In the genomic region with DNA sequence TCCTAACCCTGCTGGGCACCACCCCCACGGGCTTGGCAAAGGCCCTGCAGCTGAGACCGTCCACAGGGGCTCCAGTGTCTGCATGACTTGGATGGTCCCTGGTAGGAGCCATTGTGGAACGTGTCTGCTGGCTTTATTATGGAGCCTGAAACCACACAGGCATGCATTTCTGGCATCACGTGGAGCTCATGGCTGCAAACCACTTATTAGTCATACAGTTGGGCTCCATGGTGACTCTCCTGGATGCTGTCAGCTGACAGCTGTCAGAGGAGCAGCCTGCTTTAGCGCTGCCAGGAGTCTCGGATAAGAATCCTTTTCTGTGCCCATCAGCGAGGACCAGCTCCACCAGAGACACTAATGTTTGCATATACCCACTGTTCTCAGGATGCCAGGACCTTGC, we compare ENCODE assay signal across 10 mouse cellular contexts. TPM values are rescaled to one million over a fixed set of nuclear protein-coding genes. Genes with fewer than 3 reads are reported as not detected.
DNase-seq lines count a peak whose midpoint lies in the region; ATAC-seq and TF ChIP-seq lines count a peak whose summit lies in the region.
"Had no signal": no experiment of that assay in that cellular context is flagged by ENCODE, and none has a peak within 500 bp of the region (broad histone marks: within the 10 kb centered on the region; RNA-seq: fewer than 3 reads in every experiment).

No protein-coding gene starts in this region.

- H3K4me3 ChIP-seq in hindbrain, postnatal 0 days (ENCODE audit: low read length), result no peak overlapping the region
- no peak overlapping the region for H3K4me3 ChIP-seq in hindbrain, embryonic 13.5 days
- H3K4me3 ChIP-seq in forebrain, embryonic 14.5 days (ENCODE audit: low read depth, low read length), result no peak overlapping the region
- H3K4me3 ChIP-seq in midbrain, embryonic 14.5 days (replicated peaks; ENCODE audit: low read depth, low read length), result no peak overlapping the region
- H3K4me3 ChIP-seq: hindbrain, embryonic 15.5 days; limb, embryonic 10.5 days had no signal

- intact Hi-C loops in heart, postnatal 36 days (cut with DNase I), result no loop called here

- ATAC-seq in hindbrain, postnatal 0 days, result peak; percentile 36
- no peak for ATAC-seq in hindbrain, embryonic 13.5 days (ENCODE audit: low FRiP score)
- ATAC-seq in forebrain, embryonic 14.5 days, result no peak
- no peak for ATAC-seq in midbrain, embryonic 14.5 days (ENCODE audit: low FRiP score, low TSS enrichment)
- ATAC-seq: lung, postnatal 0 days had no signal

- no peak overlapping the region for H3K4me2 ChIP-seq in hindbrain, postnatal 0 days (ENCODE audit: low read depth, low read length)
- H3K4me2 ChIP-seq in hindbrain, embryonic 13.5 days, result no peak overlapping the region
- H3K4me2 ChIP-seq in forebrain, embryonic 14.5 days (ENCODE audit: low read length), result no peak overlapping the region
- H3K4me2 ChIP-seq in midbrain, embryonic 14.5 days (ENCODE audit: low read length), result no peak overlapping the region
- H3K4me2 ChIP-seq: hindbrain, embryonic 15.5 days had no signal

- no peaks in the 10 kb centered on the region for H3K9me3 ChIP-seq in hindbrain, postnatal 0 days (ENCODE audit: low read length)
- H3K9me3 ChIP-seq in hindbrain, embryonic 13.5 days, result no peaks in the 10 kb centered on the region
- no peaks in the 10 kb centered on the region for H3K9me3 ChIP-seq in forebrain, embryonic 14.5 days (replicated peaks; ENCODE audit: control insufficient read depth, low read length)
- H3K9me3 ChIP-seq in midbrain, embryonic 14.5 days (ENCODE audit: control insufficient read depth, low read length), result no peaks in the 10 kb centered on the region
- H3K9me3 ChIP-seq: hindbrain, embryonic 15.5 days; limb, embryonic 10.5 days had no signal

- WGBS in hindbrain, postnatal 0 days, result 55% methylated on average over 7 of the region's 7 CpGs
- WGBS in hindbrain, embryonic 13.5 days, result 89% methylated on average over 7 of the region's 7 CpGs
- WGBS in forebrain, embryonic 14.5 days, result 88% methylated on average over 7 of the region's 7 CpGs
- WGBS in midbrain, embryonic 14.5 days, result 89% methylated on average over 7 of the region's 7 CpGs

- no peak for TF ChIP-seq CTCF in hindbrain, postnatal 0 days (IDR thresholded peaks at IDR 0.05; ENCODE audit: low read depth)

- H3K27ac ChIP-seq in hindbrain, postnatal 0 days, result no peak overlapping the region
- H3K27ac ChIP-seq in hindbrain, embryonic 13.5 days, result no peak overlapping the region
- peak overlapping the region; percentile 5; the same call in 1 of the 2 replicates for H3K27ac ChIP-seq in forebrain, embryonic 14.5 days (ENCODE audit: low read depth, low read length)
- H3K27ac ChIP-seq in midbrain, embryonic 14.5 days (replicated peaks; ENCODE audit: low read depth, low read length), result no peak overlapping the region
- H3K27ac ChIP-seq: hindbrain, embryonic 15.5 days; limb, embryonic 10.5 days had no signal

- DNase-seq in hindbrain, postnatal 0 days (ENCODE audit: low spot score), result peak; percentile 18
- DNase-seq in forebrain, embryonic 14.5 days (ENCODE audit: low spot score), result peak; percentile 36
- peak; percentile 38 to 56 for DNase-seq in heart, postnatal 36 days
- peak; percentile 51 to 52 for DNase-seq in right cerebral cortex, postnatal 36 days (ENCODE audit: low spot score in 2 of 2)
- no peak for DNase-seq in lung, postnatal 4 days
- DNase-seq in midbrain, embryonic 14.5 days, result no peak

- no peak overlapping the region for H3K9ac ChIP-seq in hindbrain, postnatal 0 days (replicated peaks; ENCODE audit: low read length)
- H3K9ac ChIP-seq in hindbrain, embryonic 13.5 days, result no peak overlapping the region
- H3K9ac ChIP-seq in forebrain, embryonic 14.5 days (ENCODE audit: low read length), result no peak overlapping the region
- H3K9ac ChIP-seq in midbrain, embryonic 14.5 days (replicated peaks; ENCODE audit: low read length), result no peak overlapping the region
- H3K9ac ChIP-seq: hindbrain, embryonic 15.5 days had no signal

- H3K36me3 ChIP-seq in hindbrain, postnatal 0 days (ENCODE audit: insufficient read depth, low read length), result peaks cover 85% of the 10 kb centered on the region
- H3K36me3 ChIP-seq in hindbrain, embryonic 13.5 days, result peaks cover 92% of the 10 kb centered on the region
- H3K36me3 ChIP-seq in forebrain, embryonic 14.5 days (ENCODE audit: control insufficient read depth, insufficient read depth, low read length), result peaks cover 93% of the 10 kb centered on the region
- H3K36me3 ChIP-seq in midbrain, embryonic 14.5 days (ENCODE audit: control insufficient read depth, insufficient read depth, low read length), result peaks cover 90% of the 10 kb centered on the region

- no peaks in the 10 kb centered on the region for H3K4me1 ChIP-seq in hindbrain, postnatal 0 days (ENCODE audit: insufficient read depth, low read length)
- H3K4me1 ChIP-seq in hindbrain, embryonic 13.5 days (replicated peaks), result 0 out of 2 replicates have a peak, but pooled peaks cover 4% of the 10 kb centered on the region
- H3K4me1 ChIP-seq in forebrain, embryonic 14.5 days (ENCODE audit: control insufficient read depth, insufficient read depth, low read length), result no peaks in the 10 kb centered on the region
- H3K4me1 ChIP-seq in midbrain, embryonic 14.5 days (ENCODE audit: control insufficient read depth, insufficient read depth, low read length), result no peaks in the 10 kb centered on the region
- H3K4me1 ChIP-seq: limb, embryonic 10.5 days had no signal

- H3K27me3 ChIP-seq in hindbrain, postnatal 0 days (ENCODE audit: insufficient read depth, low read length), result no peaks in the 10 kb centered on the region
- H3K27me3 ChIP-seq in hindbrain, embryonic 13.5 days, result no peaks in the 10 kb centered on the region
- no peaks in the 10 kb centered on the region for H3K27me3 ChIP-seq in forebrain, embryonic 14.5 days (replicated peaks; ENCODE audit: control insufficient read depth, insufficient read depth, low read length)
- no peaks in the 10 kb centered on the region for H3K27me3 ChIP-seq in midbrain, embryonic 14.5 days (ENCODE audit: control insufficient read depth, insufficient read depth, low read length)
- H3K27me3 ChIP-seq: hindbrain, embryonic 15.5 days had no signal

RNA-seq across cellular contexts. Expression of gene Dbnl, which starts 7.4 kb away (rescaled TPM):
- 74.3 and 81.7 TPM in 2 replicates for total RNA-seq in hindbrain, postnatal 0 days (2014; rRNA removed)
- polyA plus RNA-seq in hindbrain, postnatal 0 days (2015; fragmentation: Nextera tagmentation; extraction: Ambion mirVana), result 122 and 123 TPM in 2 replicates
- polyA plus RNA-seq in hindbrain, embryonic 13.5 days (2015; fragmentation: Nextera tagmentation; extraction: Ambion mirVana), result 142 and 149 TPM in 2 replicates
- polyA plus RNA-seq in forebrain, embryonic 14.5 days (2014; fragmentation: Nextera tagmentation; extraction: Ambion mirVana), result 100 and 136 TPM in 2 replicates
- total RNA-seq in heart, postnatal 36 days (2021), result 10 to 100 TPM; 27.5 to 30.3 TPM
- 145 and 148 TPM in 2 replicates for polyA plus RNA-seq in midbrain, embryonic 14.5 days (2014; fragmentation: Nextera tagmentation; extraction: Ambion mirVana)

RNA-seq across cellular contexts. Expression of gene Pgam2, which starts 7.8 kb away (rescaled TPM):
- total RNA-seq in hindbrain, postnatal 0 days (2014; rRNA removed), result 1.4 and 2.0 TPM in 2 replicates
- polyA plus RNA-seq in hindbrain, postnatal 0 days (2015; fragmentation: Nextera tagmentation; extraction: Ambion mirVana), result 2.8 and 3.4 TPM in 2 replicates
- polyA plus RNA-seq in hindbrain, embryonic 13.5 days (2015; fragmentation: Nextera tagmentation; extraction: Ambion mirVana), result 3.4 and 4.3 TPM in 2 replicates
- polyA plus RNA-seq in forebrain, embryonic 14.5 days (2014; fragmentation: Nextera tagmentation; extraction: Ambion mirVana), result 2.1 TPM in 2 replicates
- 100 to 1,000 TPM; 793 to 969 TPM for total RNA-seq in heart, postnatal 36 days (2021)
- polyA plus RNA-seq in midbrain, embryonic 14.5 days (2014; fragmentation: Nextera tagmentation; extraction: Ambion mirVana), result 2.1 and 2.3 TPM in 2 replicates

RNA-seq across cellular contexts. Expression of gene Urgcp, which starts 33.5 kb away (rescaled TPM):
- 58.4 and 61.5 TPM in 2 replicates for total RNA-seq in hindbrain, postnatal 0 days (2014; rRNA removed)
- 30.7 and 32.8 TPM in 2 replicates for polyA plus RNA-seq in hindbrain, postnatal 0 days (2015; fragmentation: Nextera tagmentation; extraction: Ambion mirVana)
- polyA plus RNA-seq in hindbrain, embryonic 13.5 days (2015; fragmentation: Nextera tagmentation; extraction: Ambion mirVana), result 29.0 and 30.1 TPM in 2 replicates
- polyA plus RNA-seq in forebrain, embryonic 14.5 days (2014; fragmentation: Nextera tagmentation; extraction: Ambion mirVana), result 16.0 and 20.9 TPM in 2 replicates
- 10 to 100 TPM; 57.1 to 59.1 TPM for total RNA-seq in heart, postnatal 36 days (2021)
- 21.5 and 23.9 TPM in 2 replicates for polyA plus RNA-seq in midbrain, embryonic 14.5 days (2014; fragmentation: Nextera tagmentation; extraction: Ambion mirVana)

RNA-seq across cellular contexts. Expression of gene Polm, which starts 42.1 kb away (rescaled TPM):
- total RNA-seq in hindbrain, postnatal 0 days (2014; rRNA removed), result 4.9 and 14.7 TPM in 2 replicates
- 6.2 and 7.2 TPM in 2 replicates for polyA plus RNA-seq in hindbrain, postnatal 0 days (2015; fragmentation: Nextera tagmentation; extraction: Ambion mirVana)
- 5.3 and 6.6 TPM in 2 replicates for polyA plus RNA-seq in hindbrain, embryonic 13.5 days (2015; fragmentation: Nextera tagmentation; extraction: Ambion mirVana)
- 3.9 and 5.3 TPM in 2 replicates for polyA plus RNA-seq in forebrain, embryonic 14.5 days (2014; fragmentation: Nextera tagmentation; extraction: Ambion mirVana)
- 1 to 10 TPM; 2.7 to 3.1 TPM for total RNA-seq in heart, postnatal 36 days (2021)
- 4.9 and 5.2 TPM in 2 replicates for polyA plus RNA-seq in midbrain, embryonic 14.5 days (2014; fragmentation: Nextera tagmentation; extraction: Ambion mirVana)

Comparison
In these comparisons a context has a peak if more than half of its experiments do, and no peak if none do; other contexts are left out.
1. DNase-seq: peak in hindbrain, postnatal 0 days (single experiment), forebrain, embryonic 14.5 days (single experiment), heart, postnatal 36 days (2 of 2) and right cerebral cortex, postnatal 36 days (2 of 2); none in lung, postnatal 4 days (0 of 2) and midbrain, embryonic 14.5 days (single experiment).